Mouse (Mus musculus): Measurements from ENCODE around the gene Retnla. TPM values are rescaled to one million over a fixed set of nuclear protein-coding genes. Genes with fewer than 3 reads are reported as not detected.
"Not testable (repeated sequence)": the region's sequence is repeated elsewhere in the genome, so short reads cannot be mapped to it uniquely, and the experiment has no call there.

Retnla gene
- polyA plus RNA-seq, 1 experiment from 2014 or later: not detected

GRCm38 (mm10) chr16:48829060-48829459 lies 13.3 kb upstream of the Retnla start:
- Histone ChIP-seq H3K9ac (replicated peaks) (no peak overlapping the region), H3K9me3 (no peaks in the 10 kb centered on the region), H3K27me3 (no peaks in the 10 kb centered on the region), H3K4me3 (replicated peaks) (no peak overlapping the region), H3K4me1 (replicated peaks) (no peaks in the 10 kb centered on the region), H3K36me3 (no peaks in the 10 kb centered on the region), H3K27ac (no peak overlapping the region), H3K4me2 (no peak overlapping the region)
- WGBS: 86% methylated on average over 4 of the region's 4 CpGs
- no peak for ATAC-seq (ENCODE audit: insufficient number of reproducible peaks, insufficient read depth, low FRiP score, low TSS enrichment, low read depth)

- H3K27me3 ChIP-seq: no peaks in the 10 kb centered on the region
- H3K4me2 ChIP-seq: no peak overlapping the region
- no peak overlapping the region for H3K4me3 ChIP-seq (replicated peaks)
- WGBS: 67% methylated on average over 8 of the region's 8 CpGs
- H3K27ac ChIP-seq: no peak overlapping the region
- H3K9ac ChIP-seq (replicated peaks): no peak overlapping the region
- no peaks in the 10 kb centered on the region for H3K36me3 ChIP-seq
- ATAC-seq (ENCODE audit: insufficient number of reproducible peaks, insufficient read depth, low FRiP score, low TSS enrichment, low read depth): no peak
- H3K9me3 ChIP-seq: no peaks in the 10 kb centered on the region
- no peaks in the 10 kb centered on the region for H3K4me1 ChIP-seq (replicated peaks)
Measured at GRCm38 (mm10) chr16:48832055-48832454, 10.3 kb upstream of the Retnla start.

- not testable (repeated sequence) for ATAC-seq (ENCODE audit: insufficient number of reproducible peaks, insufficient read depth, low FRiP score, low TSS enrichment, low read depth); H3K36me3 ChIP-seq; H3K4me2 ChIP-seq; H3K4me1 ChIP-seq (replicated peaks); H3K9me3 ChIP-seq; H3K27me3 ChIP-seq; H3K9ac ChIP-seq (replicated peaks); H3K27ac ChIP-seq; H3K4me3 ChIP-seq (replicated peaks)
- WGBS: 72% methylated on average over 1 of the region's 1 CpGs
Measured at GRCm38 (mm10) chr16:48833626-48834025, 8.7 kb upstream of the Retnla start.

GRCm38 (mm10) chr16:48843671-48844386 lies 1.5 kb downstream of the Retnla start:
- H3K4me2 ChIP-seq: no peak overlapping the region
- no peaks in the 10 kb centered on the region for H3K27me3 ChIP-seq
- no peak overlapping the region for H3K4me3 ChIP-seq (replicated peaks)
- H3K9me3 ChIP-seq: no peaks in the 10 kb centered on the region
- H3K27ac ChIP-seq: no peak overlapping the region
- no peaks in the 10 kb centered on the region for H3K36me3 ChIP-seq
- WGBS: 89% methylated on average over 4 of the region's 4 CpGs
- ATAC-seq (ENCODE audit: insufficient number of reproducible peaks, insufficient read depth, low FRiP score, low TSS enrichment, low read depth): no peak
- H3K9ac ChIP-seq (replicated peaks): no peak overlapping the region
- no peaks in the 10 kb centered on the region for H3K4me1 ChIP-seq (replicated peaks)

- H3K9ac ChIP-seq (replicated peaks); H3K27me3 ChIP-seq; ATAC-seq (ENCODE audit: insufficient number of reproducible peaks, insufficient read depth, low FRiP score, low TSS enrichment, low read depth); H3K36me3 ChIP-seq; H3K4me3 ChIP-seq (replicated peaks); H3K4me2 ChIP-seq; H3K27ac ChIP-seq; H3K4me1 ChIP-seq (replicated peaks); H3K9me3 ChIP-seq: not testable (repeated sequence)
- WGBS: 95% methylated on average over 1 of the region's 1 CpGs
Measured at GRCm38 (mm10) chr16:48865004-48865403, 22.7 kb downstream of the Retnla start.

- H3K4me2 ChIP-seq: no peak overlapping the region
- H3K4me1 ChIP-seq (replicated peaks): no peaks in the 10 kb centered on the region
- H3K9ac ChIP-seq (replicated peaks): no peak overlapping the region
- no peaks in the 10 kb centered on the region for H3K27me3 ChIP-seq
- H3K36me3 ChIP-seq: no peaks in the 10 kb centered on the region
- ATAC-seq (ENCODE audit: insufficient number of reproducible peaks, insufficient read depth, low FRiP score, low TSS enrichment, low read depth): no peak
- no peak overlapping the region for H3K27ac ChIP-seq
- WGBS: 63% methylated on average over 2 of the region's 2 CpGs
- H3K9me3 ChIP-seq: no peaks in the 10 kb centered on the region
- no peak overlapping the region for H3K4me3 ChIP-seq (replicated peaks)
Measured at GRCm38 (mm10) chr16:48867690-48868089, 25.3 kb downstream of the Retnla start.

GRCm38 (mm10) chr16:48868663-48869062 lies 26.3 kb downstream of the Retnla start:
- Histone ChIP-seq H3K27me3 (no peaks in the 10 kb centered on the region), H3K27ac (no peak overlapping the region), H3K9ac (replicated peaks) (no peak overlapping the region), H3K9me3 (no peaks in the 10 kb centered on the region), H3K4me1 (replicated peaks) (no peaks in the 10 kb centered on the region), H3K36me3 (no peaks in the 10 kb centered on the region), H3K4me2 (no peak overlapping the region), H3K4me3 (replicated peaks) (no peak overlapping the region)
- WGBS: 71% methylated on average over 1 of the region's 1 CpGs
- ATAC-seq (ENCODE audit: insufficient number of reproducible peaks, insufficient read depth, low FRiP score, low TSS enrichment, low read depth): no peak

DNA sequence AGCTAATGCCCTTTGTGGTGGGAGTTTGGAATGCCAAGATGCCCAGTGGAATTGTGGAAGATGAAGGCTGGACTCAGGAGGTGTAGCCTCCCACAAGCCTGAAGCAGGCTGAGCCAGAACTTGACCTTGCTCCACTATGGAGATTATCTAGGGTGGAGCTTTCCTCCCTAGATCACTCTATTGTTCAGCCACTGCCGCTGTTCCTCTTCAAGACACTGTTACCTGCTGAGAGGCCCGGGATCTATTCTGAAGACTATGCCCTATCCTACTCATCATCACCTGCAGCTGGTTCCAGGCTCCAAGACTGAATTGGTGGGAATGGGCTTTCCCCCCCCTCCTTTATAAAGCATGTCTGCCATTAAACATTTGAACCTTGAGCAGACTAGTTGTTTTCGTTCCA lies 27.3 kb downstream of the Retnla start:
- H3K9ac ChIP-seq (replicated peaks): no peak overlapping the region
- H3K36me3 ChIP-seq: no peaks in the 10 kb centered on the region
- no peaks in the 10 kb centered on the region for H3K4me1 ChIP-seq (replicated peaks)
- ATAC-seq (ENCODE audit: insufficient number of reproducible peaks, insufficient read depth, low FRiP score, low TSS enrichment, low read depth): no peak
- H3K27me3 ChIP-seq: no peaks in the 10 kb centered on the region
- no peak overlapping the region for H3K27ac ChIP-seq
- H3K4me3 ChIP-seq (replicated peaks): no peak overlapping the region
- WGBS: 81% methylated on average over 3 of the region's 3 CpGs
- no peak overlapping the region for H3K4me2 ChIP-seq
- no peaks in the 10 kb centered on the region for H3K9me3 ChIP-seq

DNA sequence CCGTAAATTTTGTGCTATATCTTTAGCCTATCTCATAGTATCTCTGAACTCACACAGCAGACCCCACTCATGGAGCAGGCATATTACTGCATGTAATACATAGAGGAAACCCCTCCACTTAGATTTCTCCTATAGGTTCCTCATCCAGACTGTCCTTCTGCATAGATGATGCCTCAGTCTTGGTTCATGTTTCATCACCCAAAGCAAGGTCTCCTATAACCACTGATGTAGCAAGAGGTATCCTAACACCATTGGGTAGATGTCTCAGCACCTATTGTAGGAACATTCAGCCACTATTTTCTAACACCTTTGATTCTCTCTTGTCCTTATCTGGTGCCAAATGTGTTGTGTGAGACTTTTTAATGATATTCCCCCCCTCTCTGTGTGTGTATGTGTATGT lies 29.4 kb downstream of the Retnla start:
- Histone ChIP-seq H3K27me3 (no peaks in the 10 kb centered on the region), H3K4me2 (no peak overlapping the region), H3K9ac (replicated peaks) (no peak overlapping the region), H3K36me3 (no peaks in the 10 kb centered on the region), H3K4me1 (replicated peaks) (no peaks in the 10 kb centered on the region), H3K9me3 (no peaks in the 10 kb centered on the region), H3K27ac (no peak overlapping the region), H3K4me3 (replicated peaks) (no peak overlapping the region)
- 88% methylated on average over 1 of the region's 1 CpGs for WGBS
- no peak for ATAC-seq (ENCODE audit: insufficient number of reproducible peaks, insufficient read depth, low FRiP score, low TSS enrichment, low read depth)

GRCm38 (mm10) chr16:48872321-48872720 lies 30.0 kb downstream of the Retnla start, which contains the start of gene Retnlg:
Gene Retnlg, plus strand, starts transcription at chr16:48872621.
- H3K4me1 ChIP-seq (replicated peaks): no peaks in the 10 kb centered on the region
- no peak for ATAC-seq (ENCODE audit: insufficient number of reproducible peaks, insufficient read depth, low FRiP score, low TSS enrichment, low read depth)
- WGBS: 79% methylated on average over 4 of the region's 4 CpGs

DNA sequence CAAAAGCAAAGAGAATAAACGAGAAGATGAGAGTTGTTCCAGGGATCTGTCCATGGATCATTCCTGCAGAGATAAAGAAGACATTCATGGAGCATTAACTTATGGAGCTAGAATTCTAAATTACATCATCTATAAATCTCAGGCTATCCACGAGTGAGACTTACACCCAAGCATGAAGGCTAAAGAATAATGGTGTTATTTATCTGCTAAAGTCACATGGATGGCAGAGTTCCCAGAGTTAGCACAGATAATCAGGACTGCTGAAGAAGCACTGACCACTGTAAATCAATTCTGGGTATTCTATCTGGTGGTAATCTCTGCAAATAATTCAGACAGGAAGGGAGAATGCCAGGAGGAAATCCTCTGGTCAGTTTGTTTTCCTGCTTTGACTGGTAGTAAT lies 48.4 kb downstream of the Retnla start:
- Histone ChIP-seq H3K9me3 (0 out of 2 replicates have a peak, but pooled peaks cover 3% of the 10 kb centered on the region), H3K4me3 (replicated peaks) (no peak overlapping the region), H3K27ac (no peak overlapping the region), H3K36me3 (no peaks in the 10 kb centered on the region), H3K4me1 (replicated peaks) (no peaks in the 10 kb centered on the region), H3K27me3 (no peaks in the 10 kb centered on the region), H3K9ac (replicated peaks) (no peak overlapping the region), H3K4me2 (no peak overlapping the region)
- whole genome bisulfite sequencing: 73% methylated on average over 2 of the region's 2 CpGs
- no peak for ATAC-seq (ENCODE audit: insufficient number of reproducible peaks, insufficient read depth, low FRiP score, low TSS enrichment, low read depth)

More at GRCm38 (mm10) chr16:48872321-48872720, 30.0 kb downstream of the Retnla start, which contains the start of gene Retnlg:
- H3K27me3 ChIP-seq: no peaks in the 10 kb centered on the region
- no peak within 1 kb of the TSS for H3K4me3 ChIP-seq (replicated peaks)
- H3K36me3 ChIP-seq: no peaks in the 10 kb centered on the region
- H3K9me3 ChIP-seq: no peaks in the 10 kb centered on the region
- no peak within 1 kb of the TSS for H3K4me2 ChIP-seq
- H3K27ac ChIP-seq: no peak within 1 kb of the TSS
- no peak within 1 kb of the TSS for H3K9ac ChIP-seq (replicated peaks)

Data from limb, embryonic 12.5 days (tissue).